Mouse (Mus musculus): Measurements from ENCODE around the gene Dnase2a.

Gene Dnase2a

DNA sequence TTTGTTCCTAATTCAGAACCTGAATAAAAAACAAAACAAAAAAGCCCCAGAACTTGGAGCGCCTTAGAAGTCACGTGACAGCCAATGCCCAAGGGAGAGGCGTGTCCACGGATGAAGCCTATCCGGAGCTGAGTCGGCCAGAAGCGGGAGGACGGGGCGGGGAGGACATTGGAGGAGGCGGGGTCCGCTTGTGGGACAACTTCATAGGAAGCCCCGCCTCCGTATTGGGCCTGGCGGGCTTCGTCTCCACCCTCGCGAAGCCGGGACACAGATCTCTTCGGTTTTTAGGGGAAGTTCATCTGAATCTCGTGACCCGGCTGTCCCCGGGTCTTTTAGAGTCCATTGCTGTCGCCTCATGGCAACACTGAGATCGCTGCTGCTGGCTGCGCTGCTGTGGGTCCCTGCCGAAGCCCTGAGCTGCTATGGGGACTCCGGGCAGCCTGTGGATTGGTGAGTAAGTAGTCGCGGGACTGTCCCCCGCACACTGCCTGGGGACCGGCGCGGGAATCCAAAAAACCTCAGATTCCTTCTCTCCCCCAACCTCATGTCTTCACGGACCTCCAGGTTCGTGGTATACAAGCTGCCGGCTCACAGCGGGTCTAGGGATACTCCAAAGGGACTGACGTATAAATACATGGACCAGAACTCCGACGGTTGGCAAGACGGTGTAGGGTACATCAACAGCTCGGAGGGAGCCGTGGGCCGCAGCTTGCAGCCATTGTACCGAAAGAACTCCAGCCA, at the start of gene Dnase2a:
Gene Dnase2a, plus strand, starts transcription at position 140 of the 741 bp plus-strand sequence.
- DNase-seq (ENCODE audit: low spot score in 2 of 2): peak; percentile 92 to 95

DNA sequence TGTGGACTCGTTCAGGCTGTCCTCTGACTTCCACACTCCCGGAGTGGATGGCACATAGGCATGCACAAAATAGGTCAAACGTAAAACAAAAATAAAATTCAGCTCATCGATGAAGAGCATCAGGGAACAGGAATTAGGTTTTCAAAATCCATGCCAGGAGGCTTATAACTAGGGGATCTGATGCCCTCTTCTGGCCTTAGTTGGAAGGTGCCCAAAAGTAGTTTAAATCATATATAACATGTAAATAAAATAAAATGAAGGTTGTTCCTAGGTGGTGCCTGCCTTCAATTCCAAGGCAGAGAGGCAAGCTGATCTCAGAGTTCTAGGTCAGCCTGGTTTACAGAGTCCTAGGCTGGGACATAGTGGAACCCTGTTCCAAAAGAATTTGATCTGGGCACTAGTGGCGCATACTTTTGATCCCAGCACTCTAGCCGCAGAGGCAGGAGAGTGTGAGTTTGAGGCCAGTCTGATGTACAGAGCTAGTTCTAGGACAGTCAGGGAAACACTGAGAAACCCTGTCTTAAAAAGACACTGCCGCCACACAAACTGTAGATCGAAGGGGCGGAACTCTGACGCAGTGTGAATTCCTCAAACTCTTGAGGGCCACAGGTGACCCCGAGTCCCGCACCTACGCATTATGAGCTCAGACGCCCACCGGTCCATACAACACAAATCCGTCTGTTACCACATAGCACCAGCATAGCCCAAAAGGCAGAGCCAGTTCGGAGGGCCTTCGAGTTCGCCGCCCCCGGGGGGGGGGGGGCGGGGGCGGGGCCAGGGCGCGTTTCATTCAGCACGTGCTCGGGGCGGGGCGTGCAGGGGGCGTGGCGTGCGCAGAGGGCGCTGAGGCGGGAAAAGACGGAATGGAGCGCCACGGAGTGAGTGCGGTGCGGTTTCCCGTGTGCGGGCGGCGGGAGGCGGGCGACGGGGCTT, 36.7 kb upstream of the Dnase2a start, which contains the start of gene Syce2:
Gene Syce2, plus strand, starts transcription at position 736 of the 933 bp plus-strand sequence.
- peak; percentile 61 to 71 for DNase-seq (ENCODE audit: low spot score in 2 of 2)

DNA sequence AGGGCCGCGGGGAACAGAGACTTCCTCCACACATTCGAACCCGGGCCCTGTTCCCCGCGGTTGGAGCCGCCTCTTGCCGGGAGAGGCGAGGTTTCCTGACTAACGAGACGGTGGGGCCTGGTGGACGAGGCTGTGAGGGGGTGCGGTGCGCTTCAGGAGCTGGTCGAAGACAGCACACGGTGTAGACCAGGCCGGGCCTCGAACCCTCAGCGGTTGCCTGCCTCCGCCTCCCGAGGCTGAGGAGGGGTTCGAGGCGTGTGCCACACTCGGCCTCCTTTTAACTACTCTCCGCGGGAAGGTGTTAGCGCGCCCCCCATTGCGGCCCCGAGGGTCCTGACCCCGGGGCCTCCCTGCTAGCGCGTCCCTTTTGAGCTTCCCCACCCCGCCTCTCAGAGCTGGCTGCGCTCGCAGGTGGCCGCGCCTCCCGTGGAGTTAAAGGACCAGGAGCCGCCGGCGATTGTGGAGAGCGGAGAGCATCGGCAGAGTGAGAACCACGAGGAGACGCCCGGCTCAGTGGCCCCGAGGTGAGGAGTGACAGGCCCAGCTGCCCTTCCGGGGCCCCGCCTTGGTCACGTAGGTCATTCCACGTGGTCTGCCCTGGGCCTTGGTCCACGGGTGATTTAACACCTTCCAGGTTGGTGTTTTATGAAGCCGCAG, 35.9 kb upstream of the Dnase2a start:
- DNase-seq (ENCODE audit: low spot score in 2 of 2): peak in 1 of 2 experiments; percentile 25

DNA sequence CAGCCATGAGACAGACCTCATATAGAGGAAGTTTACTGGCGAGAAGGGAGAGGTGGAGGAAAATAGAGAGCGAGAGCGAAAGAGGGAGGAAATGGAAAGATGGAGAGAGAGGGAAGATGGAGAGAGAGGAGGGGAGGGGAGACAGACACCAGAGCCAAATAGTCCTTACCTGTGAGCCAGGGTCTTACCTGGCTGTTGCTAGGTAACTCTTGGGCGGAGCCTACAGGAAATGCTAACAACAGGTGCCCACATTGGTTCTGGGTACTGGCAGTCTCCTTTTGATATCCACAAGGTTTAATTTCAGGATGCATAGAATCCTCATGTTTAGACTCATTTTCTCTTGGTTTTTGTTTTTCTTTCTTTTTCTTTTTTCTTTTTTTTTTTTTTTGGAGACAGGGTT, 35.3 kb upstream of the Dnase2a start:
- no peak for DNase-seq (ENCODE audit: low spot score in 2 of 2)

DNA sequence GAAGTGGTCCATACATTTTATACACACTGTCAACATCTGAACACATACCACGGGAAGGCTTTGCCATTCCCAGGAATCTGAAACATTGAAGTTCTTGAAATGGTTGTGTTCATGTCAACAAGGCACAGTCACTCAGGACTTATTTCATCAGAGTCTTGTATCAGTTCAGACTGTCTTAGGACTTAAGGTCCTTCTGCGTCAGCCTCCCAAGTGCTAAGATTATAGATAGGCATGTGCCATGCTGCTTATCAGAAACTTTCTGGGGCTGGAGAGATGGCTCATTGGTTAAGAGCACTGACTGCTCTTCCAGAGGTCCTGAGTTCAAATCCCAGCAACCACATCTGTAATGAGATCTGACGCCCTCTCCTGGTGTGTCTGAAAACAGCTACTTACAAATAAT, 34.0 kb upstream of the Dnase2a start:
- no peak for DNase-seq (ENCODE audit: low spot score in 2 of 2)

DNA sequence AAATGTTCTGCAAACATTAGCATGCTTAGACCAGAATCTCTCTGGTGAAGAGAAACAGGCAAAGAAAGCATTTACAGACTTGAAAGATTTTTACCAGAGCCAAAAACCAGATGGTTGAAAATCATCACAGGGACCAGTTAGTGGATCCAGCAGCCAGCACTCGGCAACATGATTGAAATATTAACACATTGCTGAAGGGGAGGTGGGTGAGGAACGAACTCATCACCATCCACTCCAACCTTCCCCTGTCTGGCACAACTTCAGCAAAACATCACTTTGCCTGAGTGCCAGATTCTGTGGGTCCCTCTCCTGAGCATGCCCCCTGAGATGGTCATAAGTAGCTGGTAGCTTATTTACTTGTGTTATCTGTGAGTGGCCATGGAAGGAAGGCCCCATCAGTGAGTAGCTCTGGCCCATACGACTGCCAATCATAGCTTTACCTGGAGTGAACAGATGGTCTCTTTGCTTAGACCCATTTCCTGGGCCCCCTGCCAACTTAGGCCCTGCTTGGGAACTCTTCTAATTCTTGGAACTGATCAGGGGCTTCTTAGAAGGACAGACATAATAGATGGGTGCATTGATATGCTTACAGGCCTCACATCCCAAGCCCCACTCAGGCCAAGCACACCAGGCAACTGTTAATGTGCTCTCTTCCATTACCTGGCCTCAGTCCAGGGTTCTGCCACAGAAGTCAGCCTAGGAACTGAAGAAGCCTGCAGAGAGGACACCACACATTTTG, 30.9 kb upstream of the Dnase2a start:
- no peak for DNase-seq (ENCODE audit: low spot score in 2 of 2)

DNA sequence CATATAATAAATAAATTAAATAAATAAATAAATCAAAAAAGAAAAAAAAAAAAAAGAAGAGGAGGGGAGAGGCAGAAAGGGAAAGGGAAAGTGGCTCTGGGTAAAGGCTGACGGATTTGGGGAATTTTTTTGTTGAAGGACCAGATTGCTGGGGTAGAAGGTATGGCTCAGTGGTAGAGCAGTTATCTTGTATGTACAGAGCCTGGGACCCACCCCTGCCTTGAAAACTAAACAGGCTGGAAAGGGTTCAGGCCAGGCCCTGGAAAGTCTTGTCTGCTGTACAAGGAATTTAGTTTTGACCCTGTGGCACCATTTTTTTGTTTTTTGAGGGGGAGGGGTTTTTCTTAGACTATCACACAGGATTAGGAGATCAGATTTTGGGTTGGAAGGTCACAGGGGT, 29.4 kb upstream of the Dnase2a start:
- DNase-seq (ENCODE audit: low spot score in 2 of 2): no peak

DNA sequence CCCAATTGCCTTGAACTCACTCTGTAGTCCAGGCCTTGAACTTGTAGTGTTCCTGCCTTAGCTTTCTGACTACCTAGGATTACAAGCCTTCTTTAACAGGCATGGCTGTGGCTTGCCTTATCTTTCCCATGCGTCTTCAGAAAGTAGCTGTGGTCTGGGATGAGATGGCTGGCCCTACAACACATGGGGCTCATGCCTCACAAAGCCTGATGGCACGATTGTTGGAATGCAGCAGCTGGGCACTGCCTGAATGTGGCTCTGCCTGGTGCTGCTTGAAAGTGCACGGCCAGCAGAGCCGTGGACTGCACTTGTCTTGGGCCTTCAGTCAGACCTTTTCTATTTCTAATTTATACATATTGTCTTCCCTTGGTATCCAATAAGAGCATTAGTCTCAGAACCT, 23.6 kb upstream of the Dnase2a start:
- no peak for DNase-seq (ENCODE audit: low spot score in 2 of 2)

DNA sequence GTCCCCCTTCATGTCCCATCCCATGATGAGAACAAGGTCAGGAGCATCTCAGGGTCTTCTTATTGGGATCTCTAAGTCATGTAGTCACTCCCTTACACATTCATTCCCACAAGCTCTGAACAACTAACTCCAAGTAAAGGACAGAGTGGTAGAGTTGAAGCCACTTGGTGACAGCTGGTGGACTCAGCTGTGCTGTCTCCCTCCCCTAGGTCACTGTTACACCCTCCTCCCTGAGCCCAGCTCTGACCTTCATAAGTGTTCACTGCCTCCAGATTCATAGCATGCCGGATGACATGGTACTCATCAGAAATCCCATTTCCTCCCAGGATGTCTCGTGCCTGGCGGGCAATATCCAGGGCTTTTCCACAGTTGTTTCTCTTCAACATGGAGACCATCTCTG, 20.1 kb upstream of the Dnase2a start:
- no peak for DNase-seq (ENCODE audit: low spot score in 2 of 2)

DNA sequence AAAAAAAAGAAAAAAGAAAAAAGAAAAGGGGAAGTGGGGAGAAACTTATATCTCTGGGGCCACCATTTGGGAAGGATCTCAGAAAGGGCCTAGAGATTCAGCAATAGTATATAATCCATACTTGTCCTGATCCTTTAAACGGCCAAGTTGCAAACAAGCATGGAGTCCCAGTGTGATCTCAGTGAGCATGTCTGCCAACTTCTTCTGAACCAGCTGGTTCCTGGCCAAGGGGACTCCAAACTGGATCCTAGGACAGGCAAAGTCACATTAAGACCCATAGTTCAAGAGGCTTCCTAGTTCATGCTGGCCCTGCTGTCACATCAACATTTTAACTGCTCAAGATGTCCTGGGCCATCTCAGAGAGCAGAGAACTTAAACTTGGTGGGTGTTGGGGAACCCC, 19.2 kb upstream of the Dnase2a start:
- no peak for DNase-seq (ENCODE audit: low spot score in 2 of 2)

DNA sequence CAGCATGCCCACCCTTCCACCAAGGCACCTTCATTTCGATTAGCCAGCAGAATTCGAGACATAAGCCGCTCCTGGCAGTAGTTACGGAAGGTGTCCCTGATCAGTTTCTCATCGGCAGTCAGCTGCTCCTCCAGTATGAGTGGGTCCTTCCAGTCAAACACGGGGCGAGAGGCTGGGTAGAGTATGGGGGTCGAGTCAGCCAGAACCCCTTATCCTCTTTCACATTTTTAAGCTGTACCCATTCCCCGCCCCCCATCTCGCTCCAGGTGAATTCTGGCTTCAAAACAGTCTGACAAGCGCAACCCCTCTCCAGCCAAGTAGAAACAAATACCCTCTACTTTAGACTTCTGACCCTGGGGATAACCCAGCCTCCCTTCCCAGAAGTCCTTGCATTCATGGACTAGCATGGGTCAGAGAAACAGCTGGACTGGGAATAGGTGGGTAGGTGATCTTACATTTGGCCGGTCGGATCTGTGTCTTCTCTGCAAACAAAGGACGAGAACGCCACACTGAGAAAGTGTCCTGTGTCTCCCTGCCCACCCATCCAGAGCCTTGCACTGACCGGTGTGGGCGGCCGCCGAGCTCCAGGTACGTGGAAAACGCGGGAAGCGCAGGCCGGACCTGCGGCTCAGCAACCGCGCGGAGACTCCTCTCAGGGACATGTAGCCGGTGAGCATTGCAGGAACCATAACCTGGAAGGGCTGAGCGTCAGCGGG, 15.2 kb upstream of the Dnase2a start:
- no peak for DNase-seq (ENCODE audit: low spot score in 2 of 2)

DNA sequence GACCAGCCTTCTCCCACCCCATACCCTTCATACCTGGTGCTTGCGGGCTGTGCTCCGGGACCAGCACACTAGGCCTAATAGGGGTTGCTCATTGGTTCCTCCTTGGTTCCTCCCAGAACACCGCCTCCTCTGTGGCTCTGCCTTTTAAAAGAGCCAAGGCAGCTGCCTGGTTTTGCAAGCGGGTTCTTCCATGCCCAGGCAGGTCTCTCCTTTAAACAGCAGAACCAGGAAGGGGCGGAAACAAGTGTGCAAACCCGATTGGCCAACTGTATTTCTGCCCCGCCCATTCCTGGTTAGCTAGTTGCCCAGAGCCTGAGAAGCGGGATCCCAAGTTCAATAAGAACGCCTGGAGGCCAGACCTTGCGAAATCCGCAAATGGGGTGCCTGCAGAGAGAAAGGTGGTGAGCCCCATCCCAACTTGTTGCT, 14.6 kb upstream of the Dnase2a start, which contains the start of gene Gcdh:
Gene Gcdh, minus strand, starts transcription at position 213 of the 426 bp plus-strand sequence.
- peak; percentile 70 to 91 for DNase-seq (ENCODE audit: low spot score in 2 of 2)

DNA sequence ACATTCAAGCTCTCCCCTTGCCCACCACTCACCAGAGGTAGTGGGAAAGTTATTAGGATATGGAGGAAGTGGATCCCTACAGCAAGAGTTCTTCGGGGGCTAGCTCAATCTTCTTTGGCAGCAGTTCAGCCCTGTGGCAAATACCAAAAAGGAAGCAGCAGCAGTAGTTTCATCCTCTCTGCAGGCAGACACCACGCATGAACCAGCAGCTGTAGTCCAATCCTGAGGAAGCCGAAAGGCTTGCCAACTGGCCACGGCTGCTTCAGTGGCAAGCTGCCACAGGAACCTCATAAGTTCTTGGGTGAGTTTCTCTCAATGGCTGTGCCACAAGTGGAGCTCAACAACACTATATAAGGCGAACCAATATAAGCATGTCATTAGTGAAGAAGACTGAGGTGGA, 12.4 kb upstream of the Dnase2a start:
- no peak for DNase-seq (ENCODE audit: low spot score in 2 of 2)

DNA sequence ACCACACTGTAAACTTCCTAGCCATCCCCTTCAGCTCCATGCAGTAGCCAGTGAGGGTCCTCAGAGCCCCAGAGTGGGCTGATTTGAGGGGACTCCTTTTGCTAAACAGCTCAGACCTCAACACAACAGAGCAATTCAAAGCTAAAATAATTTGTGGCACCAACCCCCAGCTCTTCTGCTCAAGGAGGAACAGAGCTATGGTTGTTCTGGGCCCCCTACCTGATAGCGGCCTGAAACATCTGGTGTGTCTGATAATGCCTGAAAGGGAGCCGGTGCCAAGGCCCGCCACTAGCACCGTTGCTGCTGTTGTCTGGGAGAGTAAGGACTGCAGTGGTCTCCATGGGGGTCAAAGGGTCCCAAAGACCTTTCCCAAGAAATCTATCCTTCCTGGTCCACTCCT, 7.3 kb upstream of the Dnase2a start:
- DNase-seq (ENCODE audit: low spot score in 2 of 2): no peak

DNA sequence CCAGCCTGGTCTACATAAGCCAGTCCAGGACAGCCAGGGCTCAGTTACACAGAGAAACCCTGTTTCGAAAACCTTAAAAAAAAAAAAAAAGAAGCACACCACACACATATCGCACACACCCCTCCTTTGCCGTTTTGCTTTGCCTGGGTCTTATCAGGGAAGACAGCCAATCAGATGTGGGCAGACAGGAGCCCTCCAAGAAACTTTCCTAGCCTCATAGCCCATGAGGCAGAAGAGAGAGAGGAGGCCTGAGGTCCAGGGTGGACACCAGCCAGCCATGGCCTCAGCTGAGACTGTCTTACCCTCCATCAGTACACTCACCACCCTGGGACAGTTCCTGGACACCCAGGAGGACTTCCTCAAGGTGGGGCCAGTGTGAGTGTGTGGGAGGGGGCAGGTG, 6.6 kb upstream of the Dnase2a start, which contains the start of gene Klf1:
Gene Klf1, plus strand, starts transcription at position 177 of the 400 bp plus-strand sequence.
- DNase-seq (ENCODE audit: low spot score in 2 of 2): no peak

DNA sequence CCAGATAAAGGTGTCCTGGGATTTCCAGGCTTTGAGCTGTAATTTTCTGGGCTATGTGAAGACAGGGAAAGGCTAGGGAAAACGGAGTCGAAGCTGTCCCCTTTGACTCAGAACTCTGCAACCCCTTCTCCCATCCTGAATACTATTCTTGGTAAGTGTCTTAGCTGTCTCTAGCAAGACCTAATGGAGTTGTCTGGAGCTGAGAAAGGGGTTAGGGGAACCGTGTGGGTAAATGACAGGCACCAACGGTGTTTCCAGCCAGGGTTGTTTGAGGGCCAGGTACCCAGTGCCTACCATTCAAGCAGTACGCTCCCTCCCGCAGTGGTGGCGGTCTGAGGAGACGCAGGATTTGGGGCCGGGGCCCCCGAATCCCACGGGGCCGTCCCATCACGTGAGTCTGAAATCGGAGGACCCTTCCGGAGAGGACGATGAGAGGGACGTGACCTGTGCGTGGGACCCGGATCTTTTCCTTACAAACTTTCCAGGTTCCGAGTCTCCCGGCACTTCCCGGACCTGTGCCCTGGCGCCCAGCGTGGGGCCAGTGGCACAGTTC, 5.9 kb upstream of the Dnase2a start:
- no peak for DNase-seq (ENCODE audit: low spot score in 2 of 2)

DNA sequence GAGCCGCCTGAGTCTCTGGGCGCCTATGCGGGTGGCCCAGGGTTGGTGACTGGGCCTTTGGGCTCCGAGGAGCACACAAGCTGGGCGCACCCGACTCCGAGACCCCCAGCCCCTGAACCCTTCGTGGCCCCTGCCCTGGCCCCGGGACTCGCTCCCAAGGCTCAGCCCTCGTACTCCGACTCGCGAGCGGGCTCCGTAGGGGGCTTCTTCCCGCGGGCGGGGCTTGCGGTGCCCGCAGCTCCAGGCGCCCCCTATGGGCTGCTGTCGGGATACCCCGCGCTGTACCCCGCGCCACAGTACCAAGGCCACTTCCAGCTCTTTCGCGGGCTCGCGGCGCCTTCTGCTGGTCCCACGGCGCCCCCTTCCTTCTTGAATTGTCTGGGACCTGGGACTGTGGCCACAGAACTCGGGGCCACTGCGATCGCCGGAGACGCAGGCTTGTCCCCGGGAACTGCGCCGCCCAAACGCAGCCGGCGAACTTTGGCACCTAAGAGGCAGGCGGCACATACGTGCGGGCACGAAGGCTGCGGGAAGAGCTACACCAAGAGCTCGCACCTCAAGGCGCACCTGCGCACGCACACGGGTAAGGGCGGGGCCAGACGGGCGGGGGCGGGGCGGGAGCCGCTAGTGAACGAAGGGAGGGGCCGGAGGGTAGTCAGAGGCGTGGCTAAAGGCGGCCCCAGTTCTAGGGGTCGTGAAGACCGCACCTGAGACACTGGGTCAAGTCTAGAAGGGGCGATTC, 5.3 kb upstream of the Dnase2a start:
- DNase-seq (ENCODE audit: low spot score in 2 of 2): peak; percentile 82 to 88

DNA sequence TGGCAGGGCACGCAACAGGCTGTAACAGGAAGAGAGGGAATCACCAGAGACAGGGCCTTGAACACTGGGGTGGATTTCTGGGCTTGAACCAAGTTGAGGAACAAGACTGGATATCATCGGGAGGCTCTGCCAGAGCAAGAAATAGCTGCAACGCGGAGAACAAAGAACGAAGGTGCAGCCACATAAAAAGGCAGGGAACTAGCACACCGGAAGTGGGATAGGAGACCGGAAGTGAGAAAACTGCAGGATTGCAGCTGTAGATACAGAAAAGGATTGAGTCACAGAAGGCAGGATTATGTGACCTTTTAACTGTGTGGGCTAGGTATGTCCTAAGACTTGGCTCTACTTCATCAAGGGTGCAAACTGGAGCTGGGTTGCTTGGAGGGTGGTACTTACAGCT, 4.0 kb upstream of the Dnase2a start:
- no peak for DNase-seq (ENCODE audit: low spot score in 2 of 2)

DNA sequence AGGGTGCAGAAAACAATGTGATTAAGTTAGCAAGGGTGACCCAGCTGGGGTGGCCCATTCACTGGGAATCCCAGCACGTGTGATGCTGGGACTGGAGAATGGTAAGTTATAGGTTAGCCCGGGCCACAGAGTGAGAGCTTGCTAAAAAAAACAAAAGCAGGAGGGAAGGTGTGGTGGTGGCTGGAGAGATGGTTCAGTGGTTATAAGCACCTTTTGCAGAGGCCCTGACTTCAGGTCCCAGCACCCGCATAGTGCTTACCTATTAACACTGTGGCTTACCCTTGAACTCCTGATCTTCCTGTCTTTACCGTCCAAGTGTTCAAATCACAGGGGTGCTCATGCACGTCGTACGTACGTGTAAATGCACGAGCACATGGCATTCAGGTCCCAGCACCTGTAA, 1.3 kb upstream of the Dnase2a start:
- no peak for DNase-seq (ENCODE audit: low spot score in 2 of 2)

DNA sequence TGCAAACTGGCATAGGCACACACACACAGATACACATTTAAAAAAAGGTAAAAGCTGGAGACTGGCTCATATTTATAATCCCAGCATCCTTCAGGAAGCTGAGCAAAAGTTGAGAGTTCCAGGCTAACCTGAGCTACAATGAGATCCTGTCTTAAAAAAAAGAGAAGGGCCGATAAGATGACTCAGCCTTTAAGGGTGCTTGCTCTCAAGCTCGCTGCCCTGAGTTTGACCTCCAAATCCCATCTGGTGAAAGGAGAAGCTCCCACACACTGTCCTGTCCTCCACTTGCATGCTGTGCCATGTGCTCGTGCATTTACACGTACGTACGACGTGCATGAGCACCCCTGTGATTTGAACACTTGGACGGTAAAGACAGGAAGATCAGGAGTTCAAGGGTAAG, 867 bp upstream of the Dnase2a start:
- DNase-seq (ENCODE audit: low spot score in 2 of 2): no peak
